Mouse (Mus musculus): ENCODE results near the gene Tmem47.

Gene Tmem47

DNA sequence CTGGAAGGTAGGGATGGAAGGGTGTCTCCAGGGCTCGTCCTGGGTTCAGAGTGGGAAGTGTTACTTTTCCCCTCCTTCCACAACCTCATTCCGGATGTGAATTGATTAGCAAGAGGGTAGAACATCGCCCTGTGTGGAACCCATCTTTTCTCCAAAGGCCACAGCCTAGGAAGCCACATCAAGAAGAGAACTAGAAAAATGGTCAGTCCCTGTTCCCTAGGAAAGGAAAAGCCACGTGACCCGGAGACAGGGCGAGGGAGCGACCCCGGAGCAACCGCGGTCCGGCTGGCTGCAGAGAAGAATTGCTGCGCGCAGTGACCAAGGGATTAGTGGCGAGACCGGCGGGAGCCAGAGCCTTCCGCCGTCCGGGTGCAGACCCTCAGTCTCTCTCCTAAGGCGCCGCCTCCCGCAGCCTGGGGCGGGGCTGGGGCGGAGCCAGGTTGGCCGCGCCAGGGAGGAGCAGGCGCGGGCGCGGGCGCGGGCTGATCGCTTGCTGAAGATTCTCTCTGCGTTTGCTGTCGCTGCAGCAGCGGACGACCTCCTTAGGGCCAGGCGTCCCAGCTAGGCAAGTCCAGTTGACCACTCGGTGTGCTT, at the start of gene Tmem47:
Gene Tmem47, plus strand, starts transcription at position 489 of the 594 bp plus-strand sequence.
- peak; percentile 72 to 88 for DNase-seq

DNA sequence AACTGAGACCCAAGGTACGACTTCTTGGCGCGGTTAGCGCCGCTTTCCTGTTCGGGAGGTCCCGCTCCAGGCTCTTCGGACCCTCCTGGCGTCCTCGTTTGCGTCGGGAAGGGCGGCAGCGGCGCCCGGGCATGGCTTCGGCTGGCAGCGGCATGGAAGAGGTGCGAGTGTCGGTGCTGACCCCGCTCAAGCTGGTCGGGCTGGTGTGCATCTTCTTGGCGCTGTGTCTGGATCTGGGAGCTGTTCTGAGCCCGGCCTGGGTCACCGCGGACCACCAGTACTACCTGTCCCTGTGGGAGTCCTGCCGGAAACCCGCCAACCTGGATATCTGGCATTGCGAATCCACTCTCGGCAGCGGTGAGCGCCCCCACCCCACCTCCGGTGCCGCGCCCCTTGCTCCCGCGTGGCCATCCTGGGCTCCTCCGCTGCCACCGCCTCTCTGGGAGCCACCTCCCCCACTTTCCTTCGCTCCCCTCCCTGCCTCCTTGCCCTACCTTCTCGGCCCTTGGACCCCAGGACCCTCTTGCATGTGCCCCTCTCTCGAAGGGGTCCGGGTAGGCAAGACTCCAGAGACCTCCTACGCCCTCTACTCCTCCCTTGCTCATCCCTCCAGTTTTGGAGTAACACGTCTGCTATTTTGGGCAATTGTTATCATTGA, 435 bp downstream of the Tmem47 start:
- peak; percentile 8 to 21 for DNase-seq

DNA sequence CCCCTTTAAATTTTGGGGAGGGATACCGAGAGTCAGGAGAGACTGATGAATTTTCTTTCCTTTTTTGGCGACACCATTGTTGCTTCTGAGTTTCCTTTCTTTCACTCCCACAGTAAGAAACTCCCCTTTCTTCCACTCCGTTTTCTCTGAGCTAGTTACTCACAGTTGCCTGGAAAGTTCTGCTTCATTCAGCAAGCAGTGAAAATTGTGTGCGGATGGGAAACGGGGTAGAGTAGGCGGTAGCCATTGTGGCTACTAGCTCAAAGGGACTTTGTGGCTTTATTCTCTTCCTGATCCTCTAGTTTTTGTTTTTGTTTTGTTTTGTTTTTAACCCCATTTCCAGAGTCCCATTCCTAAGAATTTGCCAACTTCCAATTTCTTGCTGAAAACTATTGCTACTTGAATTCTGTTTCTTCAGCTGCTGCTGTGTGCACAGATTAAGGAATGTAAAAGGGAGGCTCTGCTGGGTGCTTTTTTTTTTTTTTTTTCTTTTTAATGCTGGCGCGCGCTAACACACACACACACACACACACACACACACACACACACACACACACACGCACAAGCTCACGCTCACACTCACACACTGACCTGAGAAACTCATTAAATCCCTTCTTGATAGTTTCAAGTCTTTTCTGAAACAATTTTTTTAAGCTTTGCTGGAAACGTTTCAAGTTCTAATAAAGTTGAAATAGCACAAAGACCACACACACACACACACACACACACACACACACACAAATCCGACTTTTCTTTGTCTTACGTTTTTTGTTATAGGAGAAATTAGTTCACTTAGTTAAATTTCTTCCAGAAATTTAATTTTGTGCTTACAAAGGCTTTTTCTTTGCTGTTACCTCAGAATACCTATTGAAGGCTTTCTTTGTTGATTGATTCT, 1.5 kb downstream of the Tmem47 start:
- no peak for DNase-seq

DNA sequence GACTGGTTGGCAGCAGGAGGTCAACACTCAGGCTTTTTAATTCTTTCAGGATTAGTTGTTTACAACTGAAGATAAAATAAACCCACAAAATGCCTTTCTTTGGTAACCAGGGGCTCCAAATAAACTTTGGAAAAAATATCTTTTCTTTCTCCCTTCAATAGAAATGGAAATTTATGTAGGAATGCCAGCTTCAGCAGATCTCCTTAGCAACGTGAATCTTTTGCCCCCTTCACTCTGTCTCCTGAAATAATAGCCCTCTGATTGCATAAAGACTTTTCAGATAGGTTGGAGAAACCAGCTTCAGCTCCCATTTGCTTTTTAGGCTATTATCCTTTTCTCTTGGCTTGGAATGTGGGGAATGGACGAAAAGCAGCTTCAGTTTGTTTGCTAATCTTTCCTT, 2.2 kb downstream of the Tmem47 start:
- DNase-seq = no peak

DNA sequence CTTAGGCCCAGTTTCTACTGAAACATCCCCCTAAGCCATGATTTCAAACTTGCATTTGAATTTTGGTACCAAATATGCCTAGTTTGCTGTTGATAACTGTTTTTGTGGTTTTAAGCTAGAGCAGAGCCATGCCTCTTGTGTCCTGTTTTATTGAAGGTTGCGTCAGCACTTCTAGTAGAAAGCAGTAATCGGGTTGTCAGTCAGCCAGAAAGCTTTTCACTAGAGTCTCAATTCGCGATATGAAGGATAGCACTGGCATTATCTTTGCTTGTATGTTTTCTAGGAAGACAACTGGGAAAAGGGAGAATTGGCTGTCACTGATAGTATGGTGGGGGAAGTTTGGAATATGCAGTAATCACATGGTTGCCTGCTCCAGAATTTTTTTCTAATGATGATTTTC, 3.3 kb downstream of the Tmem47 start:
- no peak for DNase-seq

DNA sequence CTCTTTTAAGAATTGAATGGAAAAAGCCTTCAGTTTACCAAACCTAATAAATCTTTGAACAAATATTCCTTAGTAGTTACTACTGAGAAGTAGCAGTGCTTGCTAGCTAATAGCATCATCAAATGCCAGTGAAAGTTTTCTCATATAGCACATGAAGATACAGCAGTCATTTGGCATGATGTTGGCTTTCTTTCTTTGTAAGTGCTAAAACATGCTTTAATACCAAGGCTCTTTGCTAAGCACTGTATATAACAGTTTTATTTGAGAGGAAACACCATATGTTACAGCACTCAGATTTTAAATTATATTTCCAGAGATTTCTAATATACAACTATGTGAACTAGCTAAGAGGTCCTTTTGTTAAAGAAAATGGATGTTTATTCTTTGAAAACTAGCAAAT, 8.0 kb downstream of the Tmem47 start:
- DNase-seq = no peak

DNA sequence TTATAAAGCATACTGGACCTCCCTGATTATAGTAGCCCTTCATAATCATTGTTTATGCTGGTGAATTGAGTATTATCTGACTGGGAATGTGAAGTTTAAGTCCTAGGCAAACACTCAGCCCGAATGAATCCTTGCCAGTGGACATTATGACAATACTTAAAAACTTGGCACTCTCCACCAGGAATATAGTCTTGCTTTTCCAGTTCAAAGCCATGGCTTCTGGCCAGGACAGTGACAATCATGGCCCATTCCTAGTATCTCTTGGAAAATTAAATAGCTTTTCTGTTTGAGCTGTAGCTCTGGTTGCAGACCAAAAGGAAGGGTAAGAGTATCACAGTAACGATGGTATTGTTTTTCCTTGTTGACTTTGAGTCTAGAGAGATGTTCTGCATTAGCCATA, 10.5 kb downstream of the Tmem47 start:
- peak; percentile 14 to 22 for DNase-seq

DNA sequence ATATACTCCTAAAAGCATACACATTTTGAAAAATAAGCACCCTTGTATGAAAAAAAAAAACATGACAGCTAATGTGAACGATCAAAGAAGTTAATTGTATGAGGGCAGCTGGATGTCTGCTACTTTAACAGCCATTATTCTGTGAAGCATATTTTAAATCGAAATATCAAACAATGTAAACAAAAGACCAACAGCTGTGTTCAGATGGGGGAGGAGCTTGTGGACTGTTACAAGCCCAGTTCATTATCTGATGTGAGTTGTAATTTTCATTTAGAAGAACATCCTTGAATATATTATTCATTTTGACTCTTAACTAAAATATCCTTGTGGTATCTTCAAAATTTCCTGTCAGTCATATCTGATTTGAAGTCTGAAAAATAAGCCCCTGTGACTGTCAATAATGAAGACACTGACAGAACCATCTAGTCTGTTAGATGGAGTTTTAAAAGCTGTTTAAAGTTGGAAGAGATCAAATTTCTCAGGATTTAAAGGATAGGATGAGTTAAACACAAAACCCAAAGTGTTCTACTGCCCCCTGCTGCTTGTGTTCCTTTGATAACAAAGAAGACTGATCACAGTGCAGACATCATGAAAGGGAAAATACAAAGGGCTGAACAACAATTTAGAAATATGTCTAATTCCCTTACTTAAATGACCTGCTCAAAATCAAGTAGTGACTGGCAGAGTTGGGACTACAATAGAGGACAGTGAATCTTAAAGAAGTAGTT, 14.7 kb downstream of the Tmem47 start:
- peak in 1 of 2 experiments; percentile 27 for DNase-seq

DNA sequence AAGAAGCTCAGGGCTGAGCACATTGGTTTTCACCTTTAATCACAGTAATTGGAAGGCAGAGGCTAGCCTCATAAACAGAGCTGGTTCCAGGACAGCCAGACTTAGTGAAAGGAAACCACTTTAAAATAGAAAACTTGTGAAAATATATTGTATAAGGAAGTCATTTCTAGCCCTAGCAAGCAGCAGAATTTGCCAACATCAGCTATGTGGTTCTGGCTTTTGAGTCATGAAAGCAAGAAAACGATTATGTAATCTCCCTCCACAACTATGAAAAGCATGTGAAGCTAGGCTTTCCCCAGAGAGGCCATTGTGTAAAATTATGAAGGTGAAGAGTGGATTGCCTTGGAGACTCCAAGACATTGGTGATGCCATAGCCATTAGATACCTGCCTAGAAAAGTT, 76.9 kb downstream of the Tmem47 start:
- no peak for DNase-seq
